In genomic region chr3:106021840-106022239, GRCm38 (mm10) we compare ENCODE assay signal across 13 mouse cellular contexts. TPM values are rescaled to one million over a fixed set of nuclear protein-coding genes. Genes with fewer than 3 reads are reported as not detected.
A peak's percentile ranks its signal among the peaks of the same experiment; 100 is the strongest.
DNase-seq lines count a peak whose midpoint lies in the region; ATAC-seq and TF ChIP-seq lines count a peak whose summit lies in the region.
"Had no signal": no experiment of that assay in that cellular context is flagged by ENCODE, and none has a peak within 500 bp of the region (broad histone marks: within the 10 kb centered on the region; RNA-seq: fewer than 3 reads in every experiment).

No protein-coding gene starts in this region.

- no peak overlapping the region for H3K27ac ChIP-seq in gastrocnemius, adult 2 months
- H3K27ac ChIP-seq in liver, postnatal 0 days (ENCODE audit: low read depth) = no peak overlapping the region
- H3K27ac ChIP-seq in liver, embryonic 12.5 days = no peak overlapping the region
- H3K27ac ChIP-seq: embryonic facial prominence, embryonic 13.5 days; hindbrain, embryonic 12.5 days had no signal

- DNase-seq in gastrocnemius, adult 2 months = no peak
- no peak for DNase-seq in gastrocnemius, adult 8-10 months (ENCODE audit: low spot score in 2 of 2)
- DNase-seq in liver, postnatal 0 days = no peak
- DNase-seq in Patski (ENCODE audit: low read depth, low spot score) = no peak
- DNase-seq in naive thymus-derived CD4-positive, alpha-beta T cell, adult 2 months (ENCODE audit: low read depth) = peak; percentile 42
- DNase-seq in natural killer cell, adult 2 months (ENCODE audit: low spot score in 2 of 2) = no peak
- DNase-seq: gastrocnemius, postnatal 36 days had no signal

- no peak for TF ChIP-seq EP300 in liver, postnatal 0 days (IDR thresholded peaks at IDR 0.05; ENCODE audit: low read depth)

- in situ Hi-C loops in Patski (cut with MboI; ENCODE audit: low pct_unique_long_range_greater_than_20kb) = no loop called here

- H3K9ac ChIP-seq in liver, postnatal 0 days (replicated peaks) = no peak overlapping the region
- H3K9ac ChIP-seq in liver, embryonic 12.5 days = no peak overlapping the region
- H3K9ac ChIP-seq: embryonic facial prominence, embryonic 13.5 days; hindbrain, embryonic 12.5 days had no signal

- no peak for ATAC-seq in liver, postnatal 0 days
- ATAC-seq in liver, embryonic 12.5 days = no peak
- ATAC-seq in Patski = no peak

- intact Hi-C loops in gastrocnemius, adult 2 months (cut with DNase I) = no loop called here

- peak; percentile 21; the same call in 1 of the 2 replicates for TF ChIP-seq CTCF in gastrocnemius, adult 2 months (IDR thresholded peaks at IDR 0.05)
- TF ChIP-seq CTCF in liver, postnatal 0 days (IDR thresholded peaks at IDR 0.05; ENCODE audit: low read depth) = peak; percentile 45
- TF ChIP-seq CTCF in Patski (IDR thresholded peaks at IDR 0.05) = peak; percentile 41

- no peak overlapping the region for H3K4me2 ChIP-seq in liver, postnatal 0 days (ENCODE audit: low read depth, low read length)
- no peak overlapping the region for H3K4me2 ChIP-seq in liver, embryonic 12.5 days
- H3K4me2 ChIP-seq: embryonic facial prominence, embryonic 13.5 days; hindbrain, embryonic 12.5 days had no signal

- H3K36me3 ChIP-seq in liver, postnatal 0 days (replicated peaks; ENCODE audit: insufficient read depth, low read length) = no peaks in the 10 kb centered on the region
- no peaks in the 10 kb centered on the region for H3K36me3 ChIP-seq in liver, embryonic 12.5 days
- H3K36me3 ChIP-seq: embryonic facial prominence, embryonic 13.5 days; hindbrain, embryonic 12.5 days had no signal

- CTCF ChIA-PET in Patski (lab: Charles Lee) = interaction anchor here (1.2 kb wide), 1 partner anchor 11 kb away, joined by 3 read pairs; no protein-coding TSS in a partner anchor

- H3K4me1 ChIP-seq in liver, postnatal 0 days (ENCODE audit: insufficient read depth) = no peaks in the 10 kb centered on the region
- no peaks in the 10 kb centered on the region for H3K4me1 ChIP-seq in liver, embryonic 12.5 days
- H3K4me1 ChIP-seq: embryonic facial prominence, embryonic 13.5 days; hindbrain, embryonic 12.5 days had no signal

- no peaks in the 10 kb centered on the region for H3K27me3 ChIP-seq in liver, postnatal 0 days (ENCODE audit: insufficient read depth, low read length)
- H3K27me3 ChIP-seq in liver, embryonic 12.5 days (replicated peaks) = no peaks in the 10 kb centered on the region
- peaks cover 19% of the 10 kb centered on the region for H3K27me3 ChIP-seq in Patski
- H3K27me3 ChIP-seq: embryonic facial prominence, embryonic 13.5 days; hindbrain, embryonic 12.5 days had no signal

- H3K9me3 ChIP-seq in liver, postnatal 0 days (ENCODE audit: low read length) = no peaks in the 10 kb centered on the region
- no peaks in the 10 kb centered on the region for H3K9me3 ChIP-seq in liver, embryonic 12.5 days (replicated peaks)
- H3K9me3 ChIP-seq: embryonic facial prominence, embryonic 13.5 days; hindbrain, embryonic 12.5 days had no signal

- no peak overlapping the region for H3K4me3 ChIP-seq in gastrocnemius, adult 2 months
- no peak overlapping the region for H3K4me3 ChIP-seq in liver, postnatal 0 days (ENCODE audit: low read depth, low read length)
- no peak overlapping the region for H3K4me3 ChIP-seq in liver, embryonic 12.5 days
- H3K4me3 ChIP-seq: embryonic facial prominence, embryonic 13.5 days; hindbrain, embryonic 12.5 days; myocyte had no signal

- POLR2A ChIA-PET in Patski (lab: Charles Lee) = no interaction called here

RNA-seq across cellular contexts. Expression of gene Pifo, which starts 7.4 kb away (rescaled TPM):
- total RNA-seq in gastrocnemius, adult 2 months (2021) = not detected
- under 1 TPM in 2 of 4 experiments, not detected in 2; 0.36 to 0.54 TPM for total RNA-seq in gastrocnemius, adult 8-10 months (2022)
- polyA plus RNA-seq in liver, postnatal 0 days (2015; fragmentation: Nextera tagmentation; extraction: Ambion mirVana) = not detected in 2 replicates
- polyA plus RNA-seq in liver, embryonic 12.5 days (2016; fragmentation: Nextera tagmentation; extraction: Ambion mirVana) = not detected in 2 replicates
- not detected for polyA plus RNA-seq in Patski (2021)
- total RNA-seq: gastrocnemius, postnatal 36 days had no signal
- polyA plus RNA-seq: liver, embryonic 16.5 days; myocyte had no signal

RNA-seq across cellular contexts. Expression of gene Chil5, which starts 10.8 kb away (rescaled TPM):
- total RNA-seq in gastrocnemius, adult 2 months (2021) = not detected
- total RNA-seq in gastrocnemius, adult 8-10 months (2022) = not detected
- polyA plus RNA-seq in liver, postnatal 0 days (2015; fragmentation: Nextera tagmentation; extraction: Ambion mirVana) = 0.33 and 0.38 TPM in 2 replicates
- polyA plus RNA-seq in liver, embryonic 12.5 days (2016; fragmentation: Nextera tagmentation; extraction: Ambion mirVana) = not detected in 2 replicates
- polyA plus RNA-seq in Patski (2021) = not detected
- total RNA-seq: gastrocnemius, postnatal 36 days; layer of hippocampus, postnatal 25 days had no signal
- polyA plus RNA-seq: embryonic facial prominence, embryonic 13.5 days; hindbrain, embryonic 12.5 days; liver, embryonic 16.5 days; myocyte had no signal

RNA-seq across cellular contexts. Expression of gene Ovgp1, which starts 48.3 kb away (rescaled TPM):
- 1 to 10 TPM in 1 of 2 experiments, under 1 TPM in 1; 0.82 to 1.1 TPM for total RNA-seq in gastrocnemius, adult 2 months (2021)
- total RNA-seq in gastrocnemius, adult 8-10 months (2022) = 1 to 10 TPM in 1 of 4 experiments, under 1 TPM in 3; 0.48 to 1.3 (median 0.71) TPM
- 0.28 and 0.40 TPM in 2 replicates for polyA plus RNA-seq in liver, postnatal 0 days (2015; fragmentation: Nextera tagmentation; extraction: Ambion mirVana)
- 0.45 and 0.77 TPM in 2 replicates for polyA plus RNA-seq in liver, embryonic 12.5 days (2016; fragmentation: Nextera tagmentation; extraction: Ambion mirVana)
- 1.9 TPM for polyA plus RNA-seq in Patski (2021)
